Mouse (Mus musculus): ENCODE results near the gene Sass6. TPM values are rescaled to one million over a fixed set of nuclear protein-coding genes. Genes with fewer than 3 reads are reported as not detected.
"Not testable (repeated sequence)": the region's sequence is repeated elsewhere in the genome, so short reads cannot be mapped to it uniquely, and the experiment has no call there.

The Sass6 gene
- total and polyA plus RNA-seq, 2 experiments from 2014 or later, result 7.7 to 9.6 TPM

GRCm38 (mm10) chr3:116652033-116652446, 57.3 kb downstream of the Sass6 start:
- DNase-seq (ENCODE audit: low spot score) (peak; percentile 21), ATAC-seq (peak; percentile 51; the same call in 1 of the 2 replicates)
- no peak overlapping the region for H3K4me3 ChIP-seq (ENCODE audit: low read length)

DNA sequence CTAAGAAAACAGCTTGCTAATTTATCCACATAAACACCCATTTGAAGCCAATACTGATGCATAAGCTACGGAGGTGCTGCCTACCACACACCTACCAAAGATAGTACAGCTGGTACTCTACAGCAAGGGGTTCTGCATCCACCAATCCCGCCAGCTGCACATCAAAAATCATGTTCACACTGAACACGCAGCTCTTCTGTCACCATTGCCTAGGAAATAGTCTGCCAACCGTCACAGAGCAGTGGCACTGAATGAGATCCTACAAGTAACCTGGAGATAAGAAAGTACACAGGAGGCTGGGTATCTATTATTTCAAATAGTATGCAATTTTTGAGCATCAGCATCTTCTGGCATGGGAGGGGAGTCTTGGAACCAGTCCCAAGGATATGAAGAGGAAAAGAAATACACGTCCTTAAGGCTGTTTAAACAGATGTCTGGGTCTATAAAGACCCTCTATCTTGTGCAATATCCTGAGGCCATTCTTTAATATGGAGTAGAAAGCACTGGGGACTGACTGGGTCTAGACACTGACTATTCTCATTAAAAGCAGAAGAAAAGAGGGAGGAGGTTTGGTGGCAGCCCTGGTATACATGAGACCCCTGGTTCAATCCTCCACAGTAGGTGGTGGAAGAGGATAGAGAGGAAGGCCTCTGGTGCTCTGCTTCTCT, 58.6 kb downstream of the Sass6 start:
- H3K27me3 ChIP-seq (ENCODE audit: insufficient read depth, low read length), result no peaks in the 10 kb centered on the region
- WGBS, result 65% methylated on average over 5 of the region's 5 CpGs
- no peaks in the 10 kb centered on the region for H3K36me3 ChIP-seq (ENCODE audit: insufficient read depth, low read length)
- H3K9ac ChIP-seq (replicated peaks; ENCODE audit: low read length), result no peak overlapping the region
- no peak overlapping the region for H3K4me3 ChIP-seq (ENCODE audit: low read length)
- no peaks in the 10 kb centered on the region for H3K9me3 ChIP-seq (ENCODE audit: low read length)
- no peak overlapping the region for H3K4me2 ChIP-seq (ENCODE audit: low read depth, low read length)
- no peak for TF ChIP-seq CTCF (IDR thresholded peaks at IDR 0.05; ENCODE audit: low read depth)
- no peak for ATAC-seq
- H3K27ac ChIP-seq, result no peak overlapping the region
- no peak for DNase-seq (ENCODE audit: low spot score)
- no peaks in the 10 kb centered on the region; the same call in 1 of the 2 replicates for H3K4me1 ChIP-seq (ENCODE audit: insufficient read depth, low read length)

More at GRCm38 (mm10) chr3:116652033-116652446, 57.3 kb downstream of the Sass6 start:
- Histone ChIP-seq H3K9me3 (ENCODE audit: low read length) (no peaks in the 10 kb centered on the region), H3K4me2 (ENCODE audit: low read depth, low read length) (no peak overlapping the region), H3K9ac (replicated peaks; ENCODE audit: low read length) (no peak overlapping the region), H3K27me3 (ENCODE audit: insufficient read depth, low read length) (no peaks in the 10 kb centered on the region), H3K27ac (no peak overlapping the region), H3K4me1 (ENCODE audit: insufficient read depth, low read length) (no peaks in the 10 kb centered on the region; the same call in 1 of the 2 replicates), H3K36me3 (ENCODE audit: insufficient read depth, low read length) (no peaks in the 10 kb centered on the region)
- no peak for TF ChIP-seq CTCF (IDR thresholded peaks at IDR 0.05; ENCODE audit: low read depth)
- 28% methylated on average over 3 of the region's 3 CpGs for WGBS

DNA sequence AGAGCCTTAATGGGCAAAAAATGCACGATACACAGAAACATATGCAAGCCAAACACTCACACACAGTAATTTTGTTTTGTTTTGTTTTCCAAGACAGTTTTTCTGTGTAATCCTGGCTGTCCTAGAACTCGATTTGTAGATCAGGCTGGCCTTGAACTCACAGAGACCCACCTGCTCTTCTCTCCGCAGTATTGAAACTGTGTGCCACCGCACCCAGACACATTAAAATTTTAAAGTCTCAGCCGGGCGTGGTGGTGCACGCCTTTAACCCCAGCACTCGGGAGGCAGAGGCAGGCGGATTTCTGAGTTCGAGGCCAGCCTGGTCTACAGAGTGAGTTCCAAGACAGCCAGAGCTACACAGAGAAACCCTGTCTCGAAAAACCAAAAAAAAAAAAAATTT, 59.3 kb downstream of the Sass6 start:
- not testable (repeated sequence) for H3K4me1 ChIP-seq (ENCODE audit: insufficient read depth, low read length); H3K27me3 ChIP-seq (ENCODE audit: insufficient read depth, low read length); H3K27ac ChIP-seq; DNase-seq (ENCODE audit: low spot score); H3K4me2 ChIP-seq (ENCODE audit: low read depth, low read length); ATAC-seq; H3K4me3 ChIP-seq (ENCODE audit: low read length); H3K9ac ChIP-seq (replicated peaks; ENCODE audit: low read length); H3K9me3 ChIP-seq (ENCODE audit: low read length); H3K36me3 ChIP-seq (ENCODE audit: insufficient read depth, low read length)
- WGBS, result 96% methylated on average over 11 of the region's 11 CpGs

DNA sequence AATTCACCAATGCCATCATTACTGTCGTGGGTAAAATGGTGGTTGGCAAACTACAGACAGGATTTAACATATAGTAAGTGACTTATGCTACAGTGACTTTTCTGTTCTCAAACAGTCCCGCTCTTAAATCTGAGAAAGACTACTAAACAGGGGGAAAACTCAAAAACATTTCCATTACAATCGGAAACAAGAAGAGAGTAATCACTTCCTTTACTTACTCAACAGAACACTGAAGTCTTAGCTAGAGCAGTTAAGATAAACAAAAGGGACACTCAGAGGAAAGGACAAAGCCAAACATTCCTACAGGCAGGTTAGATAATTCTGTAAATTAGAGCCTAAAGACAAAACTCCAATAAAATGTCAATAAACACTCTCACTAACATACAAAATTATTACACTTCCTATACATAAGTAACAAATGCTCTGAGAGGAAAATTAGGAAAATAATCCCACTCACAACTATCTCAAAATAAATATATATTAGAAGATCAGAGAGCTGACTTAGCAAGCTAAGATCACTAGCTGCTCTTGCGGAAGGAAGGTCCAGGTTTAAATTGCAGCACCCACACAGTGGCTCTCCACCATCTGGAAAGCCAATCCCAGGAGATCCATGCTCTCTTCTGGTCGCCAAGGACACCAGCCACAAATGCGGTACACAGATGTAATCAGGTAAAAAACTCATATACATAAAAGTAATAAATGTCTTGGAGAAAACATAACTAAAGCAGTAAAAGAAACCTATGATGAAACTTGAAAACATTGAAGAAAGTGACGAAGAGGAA, 61.6 kb downstream of the Sass6 start:
- no peak for TF ChIP-seq CTCF (IDR thresholded peaks at IDR 0.05; ENCODE audit: low read depth)
- Histone ChIP-seq H3K4me3 (ENCODE audit: low read length) (no peak overlapping the region), H3K9me3 (ENCODE audit: low read length) (no peaks in the 10 kb centered on the region), H3K4me1 (ENCODE audit: insufficient read depth, low read length) (peaks cover 4% of the 10 kb centered on the region), H3K36me3 (ENCODE audit: insufficient read depth, low read length) (no peaks in the 10 kb centered on the region), H3K4me2 (ENCODE audit: low read depth, low read length) (no peak overlapping the region), H3K27ac (no peak overlapping the region), H3K27me3 (ENCODE audit: insufficient read depth, low read length) (no peaks in the 10 kb centered on the region), H3K9ac (replicated peaks; ENCODE audit: low read length) (no peak overlapping the region)
- WGBS, result 75% methylated on average over 7 of the region's 7 CpGs
- DNase-seq (ENCODE audit: low spot score) (no peak), ATAC-seq (no peak)

DNA sequence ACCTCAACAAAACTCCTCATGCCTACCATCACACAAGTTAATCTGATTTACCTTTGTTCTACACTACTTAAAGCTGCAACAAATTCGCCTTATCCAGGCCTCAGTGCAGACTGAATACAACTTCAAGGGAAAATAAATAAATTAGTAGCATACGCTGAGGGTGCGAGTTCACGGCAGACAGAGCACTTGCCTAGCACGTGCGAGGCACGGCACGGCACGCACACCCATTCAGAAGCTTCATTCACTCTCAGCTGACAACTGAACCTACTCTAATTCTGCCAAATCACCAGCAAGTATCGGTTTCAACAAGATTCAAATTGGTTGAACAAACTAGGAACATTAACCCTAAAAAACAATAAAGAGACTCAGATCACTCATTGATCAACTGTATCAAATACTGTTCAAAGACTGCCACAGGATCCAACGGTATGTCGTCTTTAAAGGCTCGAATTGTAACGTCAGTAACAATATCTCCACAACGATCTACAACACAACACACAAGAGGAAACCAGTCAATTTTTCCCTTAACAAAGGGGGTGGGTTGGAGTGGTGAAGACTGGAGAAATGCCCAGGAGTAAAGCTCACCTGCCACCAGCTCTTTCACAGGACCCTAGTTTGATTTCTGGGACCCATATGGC, 64.3 kb downstream of the Sass6 start:
- H3K9ac ChIP-seq (replicated peaks; ENCODE audit: low read length), result no peak overlapping the region
- no peaks in the 10 kb centered on the region for H3K36me3 ChIP-seq (ENCODE audit: insufficient read depth, low read length)
- H3K4me1 ChIP-seq (ENCODE audit: insufficient read depth, low read length), result peaks cover 4% of the 10 kb centered on the region
- no peak overlapping the region for H3K27ac ChIP-seq
- H3K9me3 ChIP-seq (ENCODE audit: low read length), result no peaks in the 10 kb centered on the region
- no peaks in the 10 kb centered on the region for H3K27me3 ChIP-seq (ENCODE audit: insufficient read depth, low read length)
- no peak for DNase-seq (ENCODE audit: low spot score)
- H3K4me3 ChIP-seq (ENCODE audit: low read length), result no peak overlapping the region
- no peak for ATAC-seq
- 72% methylated on average over 15 of the region's 15 CpGs for WGBS
- no peak for TF ChIP-seq CTCF (IDR thresholded peaks at IDR 0.05; ENCODE audit: low read depth)
- H3K4me2 ChIP-seq (ENCODE audit: low read depth, low read length), result no peak overlapping the region

DNA sequence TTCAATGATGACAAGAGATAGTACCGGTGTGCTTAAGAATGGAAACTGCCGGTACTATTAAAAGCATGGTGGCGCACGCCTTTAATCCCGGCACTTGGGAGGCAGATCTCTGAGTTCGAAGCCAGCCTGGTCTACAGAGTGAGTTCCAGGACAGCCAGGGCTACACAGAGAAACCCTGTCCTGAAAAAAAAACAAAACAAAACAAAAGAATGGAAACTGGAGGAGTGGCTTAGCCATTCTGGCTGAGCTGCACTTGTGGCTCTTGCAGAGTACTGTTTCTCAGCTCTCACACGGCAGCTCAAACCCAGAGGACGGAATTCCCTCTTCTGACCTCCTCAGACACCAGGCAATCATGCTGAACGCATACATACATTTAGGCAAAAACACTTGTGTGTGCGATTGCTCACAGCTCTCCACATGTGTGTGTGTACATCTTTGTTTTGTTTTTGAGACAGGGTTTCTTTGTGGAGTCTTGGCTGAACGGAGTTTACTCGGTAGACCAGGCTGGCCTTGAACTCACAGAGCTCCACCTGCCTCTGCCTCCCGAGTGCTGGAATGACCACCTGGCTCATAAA, 65.2 kb downstream of the Sass6 start:
- Histone ChIP-seq H3K9me3 (ENCODE audit: low read length) (no peaks in the 10 kb centered on the region), H3K4me2 (ENCODE audit: low read depth, low read length) (0 out of 2 replicates have a peak overlapping the region, but pooled peaks have one; percentile 78), H3K9ac (replicated peaks; ENCODE audit: low read length) (no peak overlapping the region), H3K4me1 (ENCODE audit: insufficient read depth, low read length) (peaks cover 4% of the 10 kb centered on the region), H3K36me3 (ENCODE audit: insufficient read depth, low read length) (no peaks in the 10 kb centered on the region), H3K27me3 (ENCODE audit: insufficient read depth, low read length) (no peaks in the 10 kb centered on the region), H3K4me3 (ENCODE audit: low read length) (no peak overlapping the region), H3K27ac (no peak overlapping the region)
- no peak for ATAC-seq
- TF ChIP-seq CTCF (IDR thresholded peaks at IDR 0.05; ENCODE audit: low read depth), result no peak
- 76% methylated on average over 13 of the region's 13 CpGs for WGBS
- DNase-seq (ENCODE audit: low spot score), result no peak
